Mouse (Mus musculus) heart, postnatal 0 days (tissue): ENCODE data around the gene Abcg8. TPM values are rescaled to one million over a fixed set of nuclear protein-coding genes. Genes with fewer than 3 reads are reported as not detected.

ENCODE experiments used
- ATAC-seq: fragments of 200-750 bp; cut with Nextera tagmentation; 2 replicates; pipeline ENCODE4 v1.8.0; 2017; ENCODE audit warnings: low read depth, moderate number of reproducible peaks, moderate library complexity; ENCODE audit not compliant: insufficient read depth
- DNase-seq: peaks from one replicate; pipeline ENCODE4 v3.0.0-alpha.2; 2016; ENCODE audit warnings: low spot score
- H3K27ac ChIP-seq: fragments of 300-500 bp; sonication (generic); 2 replicates; pipeline ENCODE4 v1.5.1; 2014; ENCODE audit warnings: low read depth, mild to moderate bottlenecking
- H3K27me3 ChIP-seq: fragments of 300-500 bp; sonication (generic); 2 replicates; pipeline ENCODE4 v1.6.1; 2014; ENCODE audit warnings: low read length, mixed read lengths; ENCODE audit not compliant: control insufficient read depth, insufficient read depth
- H3K36me3 ChIP-seq: fragments of 300-500 bp; sonication (generic); replicated peaks from 2 replicates; pipeline ENCODE4 v1.6.1; 2014; ENCODE audit warnings: low read length, mixed read lengths; ENCODE audit not compliant: control insufficient read depth, insufficient read depth
- H3K4me1 ChIP-seq: fragments of 300-500 bp; sonication (generic); 2 replicates; pipeline ENCODE4 v1.6.1; 2014; ENCODE audit warnings: antibody characterized with exemption; ENCODE audit not compliant: control insufficient read depth, insufficient read depth
- H3K4me2 ChIP-seq: fragments of 300-500 bp; sonication (generic); 2 replicates; pipeline ENCODE4 v1.6.1; 2014; ENCODE audit warnings: low read depth, mild to moderate bottlenecking, low read length, moderate library complexity
- H3K4me3 ChIP-seq: fragments of 300-500 bp; sonication (generic); 2 replicates; pipeline ENCODE4 v1.5.1; 2014; ENCODE audit warnings: low read depth, low read length
- H3K9ac ChIP-seq: fragments of 300-500 bp; sonication (generic); replicated peaks from 2 replicates; pipeline ENCODE4 v1.6.1; 2014; ENCODE audit warnings: low read depth, low read length, mixed read lengths
- H3K9me3 ChIP-seq: fragments of 300-500 bp; sonication (generic); replicated peaks from 2 replicates; pipeline ENCODE4 v1.6.1; 2016; ENCODE audit warnings: low read length; ENCODE audit not compliant: control insufficient read depth
- CTCF ChIP-seq: IDR thresholded peaks from 2 replicates; pipeline ENCODE4 v1.5.1; 2016; ENCODE audit warnings: antibody characterized with exemption, control low read depth, low read depth
- EP300 ChIP-seq: IDR thresholded peaks from 2 replicates; pipeline ENCODE4 v1.6.1; 2016; ENCODE audit warnings: antibody characterized with exemption, low read depth
- WGBS: fragments of 180-500 bp; shearing (Covaris S2); extraction: QIAGEN DNeasy Blood & Tissue Kit; methylation state at CpG from one replicate; pipeline ENCODE4 v1.1.7; 2014; 5-methylcytosine and 5-hydroxymethylcytosine counted together
- polyA plus RNA-seq: library from polyadenylated mRNA; unstranded; fragments of >200 nt; fragmentation: Nextera tagmentation; extraction: Ambion mirVana; gene quantifications from 2 replicates; pipeline ENCODE4 v1.2.1, GENCODE M21; 2015
- total RNA-seq: library from RNA; depleted of rRNA; stranded (reverse); fragments of >200 nt; gene quantifications from 2 replicates; pipeline ENCODE4 v1.2.3, GENCODE M21; 2014; ENCODE audit warnings: low replicate concordance

Gene Abcg8
- total and polyA plus RNA-seq, 2 experiments from 2014 or later = not detected

- no peak overlapping the region for H3K4me3 ChIP-seq
- DNase-seq (no peak), ATAC-seq (no peak)
- no peak overlapping the region for H3K9ac ChIP-seq
- WGBS = 63% methylated on average over 8 of the region's 8 CpGs
- no peaks in the 10 kb centered on the region for H3K27me3 ChIP-seq
- H3K27ac ChIP-seq = no peak overlapping the region
- no peaks in the 10 kb centered on the region for H3K4me1 ChIP-seq
- H3K4me2 ChIP-seq = no peak overlapping the region
- no peaks in the 10 kb centered on the region for H3K36me3 ChIP-seq
- no peak for TF ChIP-seq CTCF
- TF ChIP-seq EP300 = no peak
- no peaks in the 10 kb centered on the region for H3K9me3 ChIP-seq
These were observed 39.8 kb upstream of the Abcg8 start for GRCm38 (mm10) chr17:84636328-84636727.

- ATAC-seq = no peak
- DNase-seq = no peak
- 85% methylated on average over 6 of the region's 6 CpGs for WGBS
These were observed 38.1 kb upstream of the Abcg8 start for GRCm38 (mm10) chr17:84637971-84638370.

GRCm38 (mm10) chr17:84639796-84640378, 36.2 kb upstream of the Abcg8 start:
- 69% methylated on average over 10 of the region's 10 CpGs for WGBS
- no peak overlapping the region for H3K4me2 ChIP-seq
- H3K36me3 ChIP-seq = no peaks in the 10 kb centered on the region
- no peak for DNase-seq
- no peak overlapping the region for H3K27ac ChIP-seq
- H3K4me3 ChIP-seq = no peak overlapping the region
- ATAC-seq = no peak
- TF ChIP-seq EP300 = no peak
- TF ChIP-seq CTCF = no peak
- no peaks in the 10 kb centered on the region for H3K9me3 ChIP-seq
- no peaks in the 10 kb centered on the region for H3K27me3 ChIP-seq
- H3K4me1 ChIP-seq = 0 out of 2 replicates have a peak, but pooled peaks cover 3% of the 10 kb centered on the region
- H3K9ac ChIP-seq = no peak overlapping the region

More at GRCm38 (mm10) chr17:84637971-84638370, 38.1 kb upstream of the Abcg8 start:
- Histone ChIP-seq H3K27ac (no peak overlapping the region), H3K4me1 (no peaks in the 10 kb centered on the region), H3K9ac (no peak overlapping the region), H3K9me3 (no peaks in the 10 kb centered on the region), H3K4me3 (no peak overlapping the region), H3K36me3 (no peaks in the 10 kb centered on the region), H3K4me2 (no peak overlapping the region), H3K27me3 (no peaks in the 10 kb centered on the region)
- TF ChIP-seq EP300 (no peak), CTCF (no peak)

GRCm38 (mm10) chr17:84641893-84642292, 34.2 kb upstream of the Abcg8 start:
- Histone ChIP-seq H3K4me1 (0 out of 2 replicates have a peak, but pooled peaks cover 3% of the 10 kb centered on the region), H3K9me3 (no peaks in the 10 kb centered on the region), H3K27me3 (no peaks in the 10 kb centered on the region), H3K4me3 (no peak overlapping the region), H3K27ac (no peak overlapping the region), H3K9ac (no peak overlapping the region), H3K4me2 (no peak overlapping the region), H3K36me3 (no peaks in the 10 kb centered on the region)
- WGBS = 46% methylated on average over 3 of the region's 3 CpGs
- TF ChIP-seq CTCF (peak; percentile 50), EP300 (no peak)
- DNase-seq = no peak
- ATAC-seq = no peak

- Histone ChIP-seq H3K4me2 (no peak overlapping the region), H3K9me3 (no peaks in the 10 kb centered on the region), H3K9ac (no peak overlapping the region), H3K27me3 (no peaks in the 10 kb centered on the region), H3K27ac (no peak overlapping the region), H3K4me3 (no peak overlapping the region), H3K4me1 (0 out of 2 replicates have a peak, but pooled peaks cover 3% of the 10 kb centered on the region), H3K36me3 (no peaks in the 10 kb centered on the region)
- no peak for ATAC-seq
- no peak for DNase-seq
- TF ChIP-seq CTCF = no peak
- no peak for TF ChIP-seq EP300
- 85% methylated on average over 9 of the region's 9 CpGs for WGBS
These were observed 33.8 kb upstream of the Abcg8 start for GRCm38 (mm10) chr17:84642324-84642723.
